Mouse (Mus musculus) midbrain, embryonic 10.5 days (tissue): ENCODE measurements around the gene B4galt1. TPM values are rescaled to one million over a fixed set of nuclear protein-coding genes. Genes with fewer than 3 reads are reported as not detected.
A peak's percentile ranks its signal among the peaks of the same experiment; 100 is the strongest.

Experiments
- DNase-seq: peaks from one replicate; pipeline ENCODE4 v3.0.0-alpha.2; 2017; ENCODE audit warnings: low spot score
- H3K27ac ChIP-seq: fragments of 300-500 bp; sonication (generic); replicated peaks from 2 replicates; pipeline ENCODE4 v1.5.1; 2016; ENCODE audit warnings: mild to moderate bottlenecking
- H3K27me3 ChIP-seq: fragments of 300-500 bp; sonication (generic); 2 replicates; pipeline ENCODE4 v1.6.1; 2016; ENCODE audit warnings: low read depth, mild to moderate bottlenecking; ENCODE audit not compliant: poor library complexity, severe bottlenecking
- H3K36me3 ChIP-seq: fragments of 300-500 bp; sonication (generic); 2 replicates; pipeline ENCODE4 v1.6.1; 2016; ENCODE audit warnings: mild to moderate bottlenecking, moderate library complexity
- H3K4me1 ChIP-seq: fragments of 300-500 bp; sonication (generic); 2 replicates; pipeline ENCODE4 v1.6.1; 2016
- H3K4me3 ChIP-seq: fragments of 300-500 bp; sonication (generic); 2 replicates; pipeline ENCODE4 v1.5.1; 2016; ENCODE audit warnings: mild to moderate bottlenecking, moderate library complexity
- H3K9me3 ChIP-seq: fragments of 300-500 bp; sonication (generic); replicated peaks from 2 replicates; pipeline ENCODE4 v1.6.1; 2016; ENCODE audit warnings: mild to moderate bottlenecking
- WGBS: fragments of 180-500 bp; shearing (Covaris S2); methylation state at CpG from one replicate; pipeline ENCODE4 v1.1.7; 2016; 5-methylcytosine and 5-hydroxymethylcytosine counted together
- polyA plus RNA-seq: library from polyadenylated mRNA; unstranded; fragments of >200 nt; fragmentation: Nextera tagmentation; extraction: Ambion mirVana; gene quantifications from 2 replicates; pipeline ENCODE4 v1.2.1, GENCODE M21; 2016

Gene B4galt1
- polyA plus RNA-seq, 1 experiment from 2014 or later = 18.4 TPM

DNA sequence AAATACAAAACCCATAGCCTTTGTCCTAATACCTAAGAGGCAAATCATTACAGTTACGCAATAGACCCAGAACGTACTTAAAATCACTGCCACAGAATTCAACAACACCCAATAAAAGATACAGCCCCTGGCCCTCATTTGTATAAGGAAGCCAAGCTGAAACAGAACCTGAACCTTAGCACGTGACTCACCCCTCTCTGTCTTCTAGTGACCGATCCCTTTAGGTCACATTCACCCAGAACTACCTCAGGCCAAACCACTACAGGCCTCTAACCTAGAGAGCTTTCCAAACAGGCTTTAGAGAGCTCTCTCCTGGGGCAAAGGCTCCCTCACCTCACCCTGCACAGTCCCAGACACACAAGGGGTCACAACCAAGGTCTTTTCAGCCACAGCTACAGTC, 6.6 kb downstream of the B4galt1 start:
- 93% methylated on average over 4 of the region's 4 CpGs for WGBS
- Histone ChIP-seq H3K4me1 (peaks cover 41% of the 10 kb centered on the region), H3K27me3 (no peaks in the 10 kb centered on the region), H3K9me3 (no peaks in the 10 kb centered on the region), H3K36me3 (0 out of 2 replicates have a peak, but pooled peaks cover 3% of the 10 kb centered on the region), H3K4me3 (no peak overlapping the region), H3K27ac (no peak overlapping the region)
- DNase-seq = no peak

DNA sequence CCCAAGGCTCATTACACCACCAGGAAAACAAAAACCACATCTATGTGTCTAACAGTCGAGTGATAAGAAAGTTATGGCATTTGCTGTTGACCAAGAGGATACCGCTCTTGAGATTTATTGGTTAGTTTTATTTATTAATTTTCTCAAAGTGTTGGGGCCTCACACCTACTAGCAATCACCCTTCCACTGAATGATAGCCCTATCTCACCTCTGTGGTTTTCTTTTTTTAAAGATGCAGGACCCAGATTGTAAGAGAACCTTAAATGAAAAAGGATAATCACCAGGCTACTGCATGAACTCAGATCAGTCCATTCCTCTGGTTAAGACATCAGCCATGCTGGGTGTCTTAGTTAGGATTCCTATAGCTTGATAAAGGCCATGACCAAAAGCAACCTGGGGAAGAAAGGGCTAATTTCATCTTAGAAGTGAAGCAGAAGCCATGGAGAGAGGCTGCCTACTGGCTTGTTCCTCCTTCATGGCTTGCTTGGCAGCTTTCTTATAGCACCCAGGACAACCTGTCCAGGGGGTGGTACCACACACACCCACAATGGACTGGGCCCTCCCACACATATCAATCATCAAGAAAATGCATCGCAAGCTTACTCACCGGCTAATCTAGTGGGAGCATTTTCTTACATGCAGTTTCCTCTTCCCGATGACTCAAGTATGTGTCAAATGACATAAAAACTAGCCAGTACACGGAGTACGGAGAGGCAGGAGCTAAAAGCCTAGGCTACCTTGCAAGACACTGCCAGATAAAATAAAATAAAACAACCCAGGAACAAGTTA, 7.5 kb downstream of the B4galt1 start:
- DNase-seq = no peak
- no peak overlapping the region for H3K27ac ChIP-seq
- H3K4me3 ChIP-seq = no peak overlapping the region
- H3K27me3 ChIP-seq = no peaks in the 10 kb centered on the region
- WGBS = 94% methylated on average over 7 of the region's 7 CpGs
- peaks cover 33% of the 10 kb centered on the region for H3K4me1 ChIP-seq
- H3K36me3 ChIP-seq = 0 out of 2 replicates have a peak, but pooled peaks cover 3% of the 10 kb centered on the region
- H3K9me3 ChIP-seq = no peaks in the 10 kb centered on the region

DNA sequence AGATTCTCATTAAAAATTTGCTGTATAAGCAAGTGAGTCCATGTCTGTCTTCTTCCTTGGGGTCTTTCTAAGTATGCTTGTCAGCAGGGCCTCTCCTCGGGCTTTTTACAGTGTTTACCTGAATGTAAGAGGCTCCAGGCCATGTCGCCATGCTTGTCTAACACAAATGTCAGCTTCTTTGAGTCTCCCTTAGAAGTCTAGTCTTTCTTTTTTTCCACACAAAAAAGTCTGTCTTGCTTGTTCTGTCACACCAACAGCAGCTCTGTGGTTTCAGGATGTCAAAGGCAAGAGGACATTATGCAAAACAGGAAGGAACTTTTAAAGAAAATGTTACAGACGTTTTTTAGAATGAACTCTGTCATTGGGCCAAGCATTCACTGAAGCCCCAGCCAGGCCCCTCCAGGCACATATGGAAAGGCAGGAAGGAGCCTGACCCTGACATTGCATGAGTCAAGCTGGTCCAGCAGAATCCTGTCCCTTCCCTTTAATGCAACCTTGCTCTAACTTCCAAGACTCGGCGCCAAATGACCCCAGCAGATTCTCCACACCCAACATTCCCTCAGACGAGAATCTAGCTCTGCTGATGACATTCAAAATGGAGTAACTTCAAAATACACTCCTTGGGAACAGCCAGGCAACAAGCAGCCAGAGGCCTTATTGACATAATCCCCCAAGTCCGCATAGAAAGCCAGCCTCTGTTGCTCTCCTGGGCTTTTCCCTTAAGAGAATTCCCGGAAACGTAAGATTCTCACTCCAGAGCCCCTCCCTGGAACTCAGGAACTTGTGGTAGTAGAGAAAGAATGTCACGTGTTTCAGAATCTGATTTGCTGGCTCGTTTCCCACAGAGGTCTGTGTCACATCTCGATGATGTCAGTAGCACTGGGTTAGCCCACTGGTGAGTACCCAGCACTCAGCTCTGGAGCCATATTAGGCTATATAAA, 8.7 kb downstream of the B4galt1 start:
- H3K27me3 ChIP-seq = no peaks in the 10 kb centered on the region
- H3K27ac ChIP-seq = peak overlapping the region; percentile 63; the same call in 1 of the 2 replicates
- no peak overlapping the region for H3K4me3 ChIP-seq
- DNase-seq = no peak
- 0 out of 2 replicates have a peak, but pooled peaks cover 3% of the 10 kb centered on the region for H3K36me3 ChIP-seq
- 60% methylated on average over 12 of the region's 12 CpGs for WGBS
- peaks cover 21% of the 10 kb centered on the region for H3K4me1 ChIP-seq
- H3K9me3 ChIP-seq = no peaks in the 10 kb centered on the region

DNA sequence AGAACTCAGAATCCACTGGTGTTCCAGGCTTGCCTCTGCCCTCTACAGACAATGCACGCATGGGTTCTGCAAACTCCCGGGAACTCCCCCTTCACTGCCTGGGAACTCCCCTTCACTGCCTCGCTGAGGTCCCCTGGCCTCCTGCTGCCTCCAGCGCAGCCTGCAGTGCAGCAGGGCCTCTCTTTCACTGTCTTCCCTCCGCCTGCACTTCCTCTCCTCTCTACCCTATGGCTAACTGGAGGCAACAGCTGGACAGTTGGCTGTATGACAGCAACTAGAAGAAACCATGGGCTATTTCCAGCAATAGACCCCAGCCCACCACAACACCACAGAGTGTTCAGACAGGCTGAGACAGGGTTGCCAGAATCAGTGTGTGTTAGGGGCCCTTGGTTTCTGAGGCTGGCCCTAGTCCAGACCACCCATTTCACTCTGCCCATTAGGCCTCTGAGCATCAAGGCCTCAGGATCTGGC, 9.5 kb downstream of the B4galt1 start:
- Histone ChIP-seq H3K27me3 (no peaks in the 10 kb centered on the region), H3K27ac (peak overlapping the region; percentile 63), H3K4me3 (no peak overlapping the region), H3K36me3 (0 out of 2 replicates have a peak, but pooled peaks cover 3% of the 10 kb centered on the region), H3K4me1 (peaks cover 21% of the 10 kb centered on the region), H3K9me3 (no peaks in the 10 kb centered on the region)
- WGBS = 25% methylated on average over 5 of the region's 5 CpGs
- DNase-seq = no peak

DNA sequence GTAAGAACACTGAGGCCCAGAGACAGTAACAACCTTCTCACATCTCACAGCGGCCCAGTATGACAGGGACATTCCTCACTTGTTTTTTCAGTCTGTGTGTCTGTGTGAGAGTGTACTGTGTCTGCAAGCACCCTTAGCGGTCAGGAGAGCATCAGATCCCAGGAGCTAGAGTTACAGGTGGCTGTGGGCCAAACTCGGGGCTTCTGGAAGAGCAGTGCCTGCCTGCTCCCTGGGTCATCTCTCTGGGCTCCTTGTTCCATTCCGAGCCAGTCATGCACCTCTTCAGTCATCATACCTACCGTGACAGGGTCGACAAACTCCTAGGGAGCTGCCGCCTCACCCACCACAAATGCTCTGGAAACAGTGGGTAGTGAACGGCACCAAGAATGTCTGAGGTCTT, 10.1 kb downstream of the B4galt1 start:
- no peak for DNase-seq
- Histone ChIP-seq H3K9me3 (no peaks in the 10 kb centered on the region), H3K36me3 (0 out of 2 replicates have a peak, but pooled peaks cover 3% of the 10 kb centered on the region), H3K27ac (peak overlapping the region; percentile 63), H3K27me3 (no peaks in the 10 kb centered on the region), H3K4me3 (no peak overlapping the region), H3K4me1 (peaks cover 21% of the 10 kb centered on the region)
- WGBS = 73% methylated on average over 8 of the region's 8 CpGs

DNA sequence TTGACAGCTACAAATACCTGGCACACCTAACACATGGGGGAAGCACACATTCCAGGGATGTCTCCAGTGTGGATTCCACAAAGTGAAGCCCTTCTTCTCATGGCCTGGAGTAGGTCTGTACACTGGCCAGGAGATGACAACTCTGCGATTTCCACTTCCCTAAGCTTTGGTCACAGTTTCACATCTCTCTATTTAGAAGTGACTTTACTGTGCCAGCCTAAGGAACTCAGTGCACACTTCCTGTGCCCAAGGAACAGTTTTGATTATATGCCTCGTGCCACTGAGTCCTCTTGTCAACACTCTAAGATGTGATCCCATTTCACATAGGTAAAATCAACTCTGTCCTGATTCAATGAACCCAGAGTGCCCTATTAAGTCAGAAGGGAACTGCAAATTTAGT, 13.4 kb downstream of the B4galt1 start:
- no peak overlapping the region for H3K27ac ChIP-seq
- no peaks in the 10 kb centered on the region for H3K27me3 ChIP-seq
- no peak for DNase-seq
- no peak overlapping the region for H3K4me3 ChIP-seq
- H3K4me1 ChIP-seq = peaks cover 21% of the 10 kb centered on the region
- H3K36me3 ChIP-seq = no peaks in the 10 kb centered on the region
- H3K9me3 ChIP-seq = no peaks in the 10 kb centered on the region
- 89% methylated on average over 2 of the region's 2 CpGs for WGBS

DNA sequence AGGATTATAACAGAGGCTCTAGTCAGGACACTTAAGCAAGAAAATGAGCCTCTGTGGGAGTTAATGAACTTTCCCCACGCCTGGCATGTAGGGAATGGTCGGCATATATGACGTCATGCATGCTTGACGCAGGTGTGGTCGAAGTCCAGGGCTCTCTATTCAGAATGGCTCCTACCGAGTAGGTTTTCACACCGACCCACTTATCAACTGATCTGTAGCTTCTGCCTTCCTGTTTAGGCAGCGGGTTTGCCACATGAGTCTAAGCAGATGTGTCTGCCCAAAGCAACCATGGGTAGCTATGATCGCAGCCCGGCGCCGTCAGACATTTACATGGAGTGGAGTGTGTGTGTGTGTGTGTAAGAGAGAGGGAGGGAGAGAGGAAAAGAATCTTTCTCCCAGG, 14.6 kb downstream of the B4galt1 start:
- Histone ChIP-seq H3K27me3 (no peaks in the 10 kb centered on the region), H3K9me3 (no peaks in the 10 kb centered on the region), H3K4me1 (peaks cover 9% of the 10 kb centered on the region), H3K36me3 (no peaks in the 10 kb centered on the region), H3K27ac (no peak overlapping the region), H3K4me3 (no peak overlapping the region)
- no peak for DNase-seq
- 93% methylated on average over 12 of the region's 12 CpGs for WGBS

DNA sequence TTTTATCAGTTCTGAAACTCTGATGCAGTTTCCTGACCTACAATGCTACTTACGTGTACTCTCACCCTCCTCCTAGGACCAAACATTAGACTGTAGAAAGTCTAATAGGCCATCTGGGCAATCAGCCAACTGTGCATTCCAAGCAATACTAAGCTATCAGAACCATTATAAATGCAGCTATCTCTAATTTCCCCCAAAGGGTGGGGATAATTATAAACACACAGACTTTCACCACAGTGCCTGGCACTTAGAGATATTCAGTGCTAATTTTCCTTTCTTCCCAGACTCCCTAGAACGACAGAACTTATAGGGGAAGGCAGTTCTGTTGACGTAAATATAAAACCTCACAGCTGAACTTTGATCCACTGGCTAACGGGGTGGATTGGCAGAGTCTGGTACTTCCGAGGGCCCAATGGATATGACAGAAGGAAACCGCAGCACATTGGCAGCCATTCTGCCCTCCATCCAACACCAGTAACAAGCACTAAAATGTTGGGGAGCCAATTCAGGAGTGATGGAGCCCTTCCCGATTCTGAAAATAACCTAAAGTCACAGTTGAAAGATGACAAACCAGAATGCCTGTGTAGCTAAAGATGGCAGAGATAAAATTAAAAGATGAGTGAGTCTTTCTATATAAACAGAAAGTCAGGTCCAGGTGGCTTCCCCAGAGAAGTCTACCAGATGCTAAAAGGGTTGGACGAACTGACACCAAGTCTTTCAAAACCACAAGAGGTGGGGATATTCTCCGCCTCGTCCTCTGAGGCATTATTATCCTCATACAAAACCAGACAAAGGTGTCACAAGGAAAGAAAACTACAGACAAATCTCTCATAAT, 16.1 kb downstream of the B4galt1 start:
- 88% methylated on average over 10 of the region's 10 CpGs for WGBS
- H3K9me3 ChIP-seq = no peaks in the 10 kb centered on the region
- no peaks in the 10 kb centered on the region for H3K36me3 ChIP-seq
- H3K4me1 ChIP-seq = 0 out of 2 replicates have a peak, but pooled peaks cover 2% of the 10 kb centered on the region
- no peak overlapping the region for H3K4me3 ChIP-seq
- DNase-seq = no peak
- H3K27ac ChIP-seq = no peak overlapping the region
- no peaks in the 10 kb centered on the region for H3K27me3 ChIP-seq

DNA sequence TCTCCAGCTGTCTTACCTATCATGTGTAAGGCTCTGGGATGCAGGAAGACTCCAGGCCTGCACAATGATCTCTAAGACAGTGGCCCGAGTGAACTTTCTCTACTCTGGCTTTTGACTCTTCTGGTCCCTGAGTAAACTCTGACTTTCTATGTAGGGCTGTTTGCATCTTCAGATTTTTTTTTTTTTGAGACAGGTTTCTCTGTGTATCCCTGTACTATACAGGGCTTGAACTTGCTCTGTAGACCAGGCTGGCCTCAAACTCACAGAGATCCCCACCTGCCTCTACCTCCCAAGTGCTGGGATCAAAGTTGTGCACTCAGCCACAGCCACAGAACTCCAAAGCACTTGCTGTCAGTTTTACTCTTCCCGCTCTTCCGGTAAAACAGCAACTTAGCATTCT, 16.8 kb downstream of the B4galt1 start:
- Histone ChIP-seq H3K36me3 (no peaks in the 10 kb centered on the region), H3K9me3 (no peaks in the 10 kb centered on the region), H3K4me3 (no peak overlapping the region), H3K4me1 (0 out of 2 replicates have a peak, but pooled peaks cover 2% of the 10 kb centered on the region), H3K27me3 (no peaks in the 10 kb centered on the region), H3K27ac (no peak overlapping the region)
- 92% methylated on average over 3 of the region's 3 CpGs for WGBS
- DNase-seq = no peak

DNA sequence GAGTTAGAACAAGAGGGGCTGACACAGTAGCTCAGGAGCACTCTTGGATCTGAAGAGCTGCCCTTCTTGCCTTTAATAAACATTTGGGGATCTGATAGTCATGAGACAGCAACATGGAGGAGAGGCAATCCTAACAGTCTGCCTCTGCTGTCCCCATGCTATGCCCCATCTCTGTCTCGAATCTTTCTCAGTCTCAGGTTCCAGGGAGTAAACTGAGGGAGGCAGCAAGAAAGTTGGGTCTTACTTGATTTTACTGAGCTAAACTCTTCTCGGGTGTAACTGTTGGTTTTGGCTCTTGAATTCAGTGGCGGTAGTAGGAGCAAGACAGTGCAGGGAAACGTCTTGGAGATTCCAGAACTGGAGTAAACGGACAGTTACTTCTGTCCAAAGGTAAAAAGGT, 18.9 kb downstream of the B4galt1 start:
- 0 out of 2 replicates have a peak, but pooled peaks cover 2% of the 10 kb centered on the region for H3K4me1 ChIP-seq
- H3K4me3 ChIP-seq = no peak overlapping the region
- WGBS = 92% methylated on average over 5 of the region's 5 CpGs
- H3K27me3 ChIP-seq = no peaks in the 10 kb centered on the region
- H3K9me3 ChIP-seq = no peaks in the 10 kb centered on the region
- H3K36me3 ChIP-seq = no peaks in the 10 kb centered on the region
- no peak for DNase-seq
- H3K27ac ChIP-seq = no peak overlapping the region

DNA sequence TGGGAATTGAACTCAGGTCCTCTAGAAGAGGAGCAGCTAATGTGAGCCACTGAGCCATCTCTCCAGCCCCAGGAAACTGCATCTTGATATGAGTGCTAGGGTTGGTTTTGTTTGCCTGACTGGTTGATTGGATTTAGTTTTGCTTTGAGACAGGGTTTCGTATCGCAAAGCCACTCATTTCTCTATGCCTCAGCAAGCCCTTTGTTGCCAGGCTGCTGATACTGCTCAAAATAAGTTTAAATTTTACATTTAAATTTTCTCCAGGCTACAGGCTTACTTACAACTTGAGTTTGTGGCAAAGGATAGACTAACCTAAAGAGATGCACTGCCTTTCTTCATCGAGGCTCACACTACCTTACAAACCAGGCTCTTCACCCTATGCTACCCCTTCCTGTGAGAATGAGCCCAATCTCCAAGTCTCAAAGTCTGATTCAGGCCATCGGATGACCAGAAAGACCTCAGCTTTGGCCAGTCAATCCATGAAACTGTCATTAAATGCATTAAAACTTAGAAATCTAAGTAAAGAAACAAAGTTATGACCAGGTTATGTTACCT, 19.5 kb downstream of the B4galt1 start:
- Histone ChIP-seq H3K4me1 (0 out of 2 replicates have a peak, but pooled peaks cover 2% of the 10 kb centered on the region), H3K9me3 (no peaks in the 10 kb centered on the region), H3K36me3 (no peaks in the 10 kb centered on the region), H3K4me3 (no peak overlapping the region), H3K27ac (no peak overlapping the region), H3K27me3 (no peaks in the 10 kb centered on the region)
- no peak for DNase-seq
- 85% methylated on average over 4 of the region's 4 CpGs for WGBS
